In the genomic region with DNA sequence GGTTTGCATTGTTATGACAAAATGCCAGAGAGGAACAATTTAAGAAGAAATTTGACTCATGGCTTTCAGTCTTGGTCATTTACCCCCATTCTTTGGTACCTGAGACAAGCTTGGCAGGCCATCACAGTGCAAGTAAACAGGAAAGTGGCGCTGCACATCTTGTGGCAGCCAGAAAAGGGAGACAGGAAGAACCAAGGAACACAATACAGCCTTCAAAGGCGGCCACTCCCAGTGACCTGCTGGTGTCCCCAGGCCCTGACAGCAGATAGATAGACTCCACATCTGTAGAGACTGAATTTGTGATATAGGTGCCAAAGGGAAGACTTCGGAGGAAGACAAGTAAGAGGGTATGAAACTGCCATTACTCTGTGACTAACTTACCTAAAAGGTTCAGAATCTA, we compare ENCODE assay signal across 33 mouse cellular contexts. TPM values are rescaled to one million over a fixed set of nuclear protein-coding genes. Genes with fewer than 3 reads are reported as not detected.
DNase-seq lines count a peak whose midpoint lies in the region; ATAC-seq and TF ChIP-seq lines count a peak whose summit lies in the region.
"Had no signal": no experiment of that assay in that cellular context is flagged by ENCODE, and none has a peak within 500 bp of the region (broad histone marks: within the 10 kb centered on the region; RNA-seq: fewer than 3 reads in every experiment).

No protein-coding gene starts in this region.

- no peaks in the 10 kb centered on the region for H3K27me3 ChIP-seq in kidney, embryonic 16.5 days (ENCODE audit: insufficient read depth, low read length)
- H3K27me3 ChIP-seq: embryonic facial prominence, embryonic 13.5 days; forebrain, embryonic 15.5 days; heart, embryonic 15.5 days; hindbrain, embryonic 13.5 days; limb, embryonic 15.5 days; liver, embryonic 13.5 days; neural tube, embryonic 12.5 days had no signal

- peaks cover 6% of the 10 kb centered on the region; the same call in 1 of the 2 replicates for H3K36me3 ChIP-seq in kidney, embryonic 16.5 days (ENCODE audit: insufficient read depth, low read length)
- H3K36me3 ChIP-seq: forebrain, embryonic 10.5 days; forebrain, embryonic 15.5 days; hindbrain, embryonic 13.5 days; limb, embryonic 10.5 days; liver, embryonic 13.5 days; midbrain, embryonic 10.5 days; neural tube, embryonic 12.5 days had no signal

- H3K9me3 ChIP-seq in kidney, embryonic 16.5 days (ENCODE audit: low read length): peaks cover 6% of the 10 kb centered on the region; the same call in 1 of the 2 replicates
- H3K9me3 ChIP-seq: forebrain, embryonic 15.5 days; G1E; heart, embryonic 15.5 days; limb, embryonic 10.5 days; limb, embryonic 15.5 days had no signal

- H3K27ac ChIP-seq in kidney, embryonic 16.5 days (ENCODE audit: low read length): no peak overlapping the region
- H3K27ac ChIP-seq: embryonic facial prominence, embryonic 13.5 days; forebrain, embryonic 10.5 days; forebrain, embryonic 15.5 days; heart, embryonic 15.5 days; hindbrain, embryonic 13.5 days; limb, embryonic 10.5 days; limb, embryonic 15.5 days; liver, embryonic 13.5 days; midbrain, embryonic 10.5 days; neural tube, embryonic 12.5 days; stomach, postnatal 0 days had no signal

- H3K4me3 ChIP-seq in kidney, embryonic 16.5 days (ENCODE audit: low read length): no peak overlapping the region
- H3K4me3 ChIP-seq in lung, adult 2 months (replicated peaks; ENCODE audit: extremely low read depth, low read depth, low read length): no peak overlapping the region
- H3K4me3 ChIP-seq: embryonic facial prominence, embryonic 13.5 days; forebrain, embryonic 10.5 days; forebrain, embryonic 15.5 days; heart, embryonic 15.5 days; hindbrain, embryonic 13.5 days; limb, embryonic 10.5 days; limb, embryonic 15.5 days; liver, embryonic 13.5 days; midbrain, embryonic 10.5 days; neural tube, embryonic 12.5 days had no signal

- H3K9ac ChIP-seq in kidney, embryonic 16.5 days (replicated peaks; ENCODE audit: low read length): no peak overlapping the region
- H3K9ac ChIP-seq: embryonic facial prominence, embryonic 13.5 days; forebrain, embryonic 15.5 days; heart, embryonic 15.5 days; hindbrain, embryonic 13.5 days; limb, embryonic 15.5 days; liver, embryonic 13.5 days; lung, embryonic 14.5 days; neural tube, embryonic 12.5 days had no signal

- no peaks in the 10 kb centered on the region for H3K4me1 ChIP-seq in kidney, embryonic 16.5 days (ENCODE audit: insufficient read depth, low read length)
- peaks cover 12% of the 10 kb centered on the region for H3K4me1 ChIP-seq in lung, adult 2 months (ENCODE audit: control insufficient read depth, insufficient read depth, low read length)
- H3K4me1 ChIP-seq: embryonic facial prominence, embryonic 13.5 days; forebrain, embryonic 10.5 days; forebrain, embryonic 15.5 days; heart, embryonic 15.5 days; hindbrain, embryonic 13.5 days; limb, embryonic 10.5 days; limb, embryonic 15.5 days; liver, embryonic 13.5 days; midbrain, embryonic 10.5 days; neural tube, embryonic 12.5 days had no signal

- H3K4me2 ChIP-seq in kidney, embryonic 16.5 days (replicated peaks; ENCODE audit: low read depth, low read length): no peak overlapping the region
- H3K4me2 ChIP-seq: embryonic facial prominence, embryonic 13.5 days; forebrain, embryonic 15.5 days; heart, embryonic 15.5 days; hindbrain, embryonic 13.5 days; limb, embryonic 15.5 days; liver, embryonic 13.5 days; lung, embryonic 14.5 days; neural tube, embryonic 12.5 days had no signal

- peak; percentile 59 for DNase-seq in kidney, adult 11 months
- DNase-seq in lung, adult 18-20 months: peak; percentile 54 to 71
- DNase-seq in lung, adult 2 months: no peak
- peak; percentile 42 for DNase-seq in lung, postnatal 14 days
- no peak for DNase-seq in embryo, embryonic 9.5 days (ENCODE audit: extremely low spot score)
- DNase-seq: adrenal gland, postnatal 25 days; B cell, adult 2 months; cerebellum, adult 11-12 months; cerebellum, adult 9-11 months; embryo, embryonic 11 days; gastrocnemius, postnatal 36 days; heart, postnatal 36 days; layer of hippocampus, adult 9-11 months; liver, embryonic 13.5 days; lung, embryonic 14.5 days; right cerebral cortex, postnatal 4 days; thymus, adult 18-20 months; thymus, postnatal 25 days had no signal

- no peak for TF ChIP-seq POLR2A in lung, adult 2 months (IDR thresholded peaks at IDR 0.05; ENCODE audit: borderline replicate concordance, extremely low read depth, low read depth, low read length)

- 84% methylated on average over 3 of the region's 3 CpGs for WGBS in kidney, embryonic 16.5 days
- 60% methylated on average over 3 of the region's 3 CpGs for WGBS in lung, adult 2 months

- no peak for TF ChIP-seq CTCF in lung, adult 2 months (IDR thresholded peaks at IDR 0.05; ENCODE audit: insufficient read depth, low read length)

- ATAC-seq in kidney, embryonic 16.5 days (ENCODE audit: low FRiP score, low TSS enrichment): no peak
- no peak for ATAC-seq in megakaryocyte, adult 5-6 weeks (ENCODE audit: poor library complexity, severe bottlenecking)
- ATAC-seq: forebrain, embryonic 15.5 days; intestine, postnatal 0 days; midbrain, embryonic 16.5 days had no signal

RNA-seq across cellular contexts. Expression of gene Fam208a, which starts 20.4 kb away (rescaled TPM):
- polyA plus RNA-seq in kidney, embryonic 16.5 days (2015; fragmentation: Nextera tagmentation; extraction: Ambion mirVana): 8.0 and 12.0 TPM in 2 replicates
- polyA plus RNA-seq in lung, adult 2 months (2012; rRNA removed): 5.4 and 10.1 TPM in 2 replicates
- total RNA-seq in megakaryocyte, adult 5-6 weeks (2015): 32.4 and 38.2 TPM in 2 replicates
- 33.6 and 39.4 TPM in 2 replicates for total RNA-seq in megakaryocyte, adult 5-6 weeks (2017)

Comparison
In these comparisons a context has a peak if more than half of its experiments do, and no peak if none do; other contexts are left out.
1. DNase-seq: peak in kidney, adult 11 months (single experiment), lung, adult 18-20 months (2 of 2) and lung, postnatal 14 days (single experiment); none in lung, adult 2 months (single experiment) and embryo, embryonic 9.5 days (single experiment).